Mouse (Mus musculus): ENCODE data around the gene Hspb11. TPM values are rescaled to one million over a fixed set of nuclear protein-coding genes. Genes with fewer than 3 reads are reported as not detected.
A peak's percentile ranks its signal among the peaks of the same experiment; 100 is the strongest.

Hspb11 gene
- polyA plus RNA-seq, 1 experiment: 19.6 TPM

DNA sequence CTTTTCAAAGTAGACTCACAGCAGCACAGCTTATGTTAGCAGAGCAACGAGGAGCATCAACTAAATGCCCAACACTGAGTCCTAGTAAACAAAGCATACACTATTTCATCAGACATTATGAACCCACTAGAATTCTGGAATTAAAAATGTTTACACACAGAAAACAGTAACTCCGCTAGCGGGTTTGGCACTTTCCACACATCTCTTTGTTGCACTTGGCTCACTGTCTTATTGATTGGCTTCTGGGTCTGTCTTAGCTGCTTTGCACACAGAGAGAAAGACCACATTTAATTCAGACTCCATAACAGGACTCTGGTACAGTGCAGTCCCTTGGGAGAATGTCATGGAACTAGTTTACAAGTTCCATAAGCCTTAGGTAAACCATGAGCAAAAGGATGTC is 5.3 kb upstream of the Hspb11 start:
- Histone ChIP-seq H3K27me3 (replicated peaks) (no peaks in the 10 kb centered on the region), H3K4me3 (replicated peaks) (no peak overlapping the region), H3K4me1 (peaks cover 84% of the 10 kb centered on the region), H3K9me3 (no peaks in the 10 kb centered on the region), H3K36me3 (replicated peaks; ENCODE audit: low read length) (peaks cover 31% of the 10 kb centered on the region)
- TF ChIP-seq FLI1 (IDR thresholded peaks at IDR 0.05; ENCODE audit: low read length) (no peak), GATA1 (IDR thresholded peaks at IDR 0.05; ENCODE audit: borderline replicate concordance, low read length) (no peak)

- H3K36me3 ChIP-seq (replicated peaks; ENCODE audit: low read length): peaks cover 19% of the 10 kb centered on the region
- H3K27me3 ChIP-seq (replicated peaks): no peaks in the 10 kb centered on the region
- peaks cover 82% of the 10 kb centered on the region for H3K4me1 ChIP-seq
- no peaks in the 10 kb centered on the region for H3K9me3 ChIP-seq
- TF ChIP-seq FLI1 (IDR thresholded peaks at IDR 0.05; ENCODE audit: low read length): no peak
- TF ChIP-seq GATA1 (IDR thresholded peaks at IDR 0.05; ENCODE audit: borderline replicate concordance, low read length): no peak
- H3K4me3 ChIP-seq (replicated peaks): peak overlapping the region; percentile 44
Measured at GRCm38 (mm10) chr4:107249471-107249870, 3.9 kb upstream of the Hspb11 start.

- H3K36me3 ChIP-seq (replicated peaks; ENCODE audit: low read length): peaks cover 11% of the 10 kb centered on the region
- H3K27me3 ChIP-seq (replicated peaks): no peaks in the 10 kb centered on the region
- no peak overlapping the region for H3K4me3 ChIP-seq (replicated peaks)
- TF ChIP-seq FLI1 (IDR thresholded peaks at IDR 0.05; ENCODE audit: low read length): no peak
- TF ChIP-seq GATA1 (IDR thresholded peaks at IDR 0.05; ENCODE audit: borderline replicate concordance, low read length): no peak
- peaks cover 73% of the 10 kb centered on the region for H3K4me1 ChIP-seq
- H3K9me3 ChIP-seq: no peaks in the 10 kb centered on the region
Measured at GRCm38 (mm10) chr4:107250494-107250893, 2.9 kb upstream of the Hspb11 start.

- H3K27me3 ChIP-seq (replicated peaks): no peaks in the 10 kb centered on the region
Measured at GRCm38 (mm10) chr4:107252522-107252921, 871 bp upstream of the Hspb11 start.

DNA sequence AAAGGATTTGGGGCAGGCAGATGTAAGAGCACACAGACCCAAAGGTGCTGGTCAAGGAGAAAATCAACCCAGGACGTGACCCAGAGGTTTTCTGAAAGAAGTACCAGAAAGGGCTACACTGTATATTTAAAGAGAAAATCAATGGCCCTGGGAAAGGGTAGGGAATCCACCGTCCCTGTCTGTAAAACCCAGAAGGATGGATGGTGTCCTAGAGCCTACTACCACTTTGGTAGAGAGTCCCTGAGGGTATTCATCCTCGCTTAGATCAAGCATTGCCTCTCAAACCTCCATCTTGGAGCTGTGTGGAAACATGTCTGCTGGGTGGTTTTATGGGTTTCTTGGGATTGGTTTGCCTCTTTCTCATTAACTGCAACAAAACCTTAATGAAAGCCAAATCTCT is 1.0 kb downstream of the Hspb11 start:
- Histone ChIP-seq H3K9me3 (no peaks in the 10 kb centered on the region), H3K36me3 (replicated peaks; ENCODE audit: low read length) (no peaks in the 10 kb centered on the region), H3K27me3 (replicated peaks) (no peaks in the 10 kb centered on the region), H3K4me1 (peaks cover 38% of the 10 kb centered on the region), H3K4me3 (replicated peaks) (peak overlapping the region; percentile 91)
- TF ChIP-seq FLI1 (IDR thresholded peaks at IDR 0.05; ENCODE audit: low read length) (no peak), GATA1 (IDR thresholded peaks at IDR 0.05; ENCODE audit: borderline replicate concordance, low read length) (no peak)

More at GRCm38 (mm10) chr4:107252522-107252921, 871 bp upstream of the Hspb11 start:
- Histone ChIP-seq H3K4me1 (peaks cover 53% of the 10 kb centered on the region), H3K36me3 (replicated peaks; ENCODE audit: low read length) (peaks cover 2% of the 10 kb centered on the region), H3K9me3 (no peaks in the 10 kb centered on the region), H3K4me3 (replicated peaks) (peak overlapping the region; percentile 91)
- TF ChIP-seq GATA1 (IDR thresholded peaks at IDR 0.05; ENCODE audit: borderline replicate concordance, low read length) (no peak), FLI1 (IDR thresholded peaks at IDR 0.05; ENCODE audit: low read length) (no peak)

DNA sequence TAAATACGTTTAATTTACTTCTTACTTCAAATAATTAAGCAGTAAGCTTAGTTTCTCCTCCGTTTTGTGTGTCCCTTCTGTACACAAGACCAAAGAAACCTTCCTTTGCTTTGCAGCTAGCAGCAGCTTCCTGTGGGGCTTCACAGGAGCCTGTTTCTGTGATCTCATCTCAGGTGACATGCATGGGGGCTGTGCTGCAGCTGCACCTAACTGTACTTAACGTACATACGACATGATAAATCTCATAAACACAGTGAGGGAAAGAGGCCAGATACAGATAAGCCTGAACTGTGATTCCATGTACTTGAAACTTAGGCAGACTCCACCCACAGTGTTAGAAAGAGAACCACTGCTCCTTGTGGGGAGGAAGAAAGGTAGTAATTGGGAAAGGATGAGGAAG is 6.6 kb downstream of the Hspb11 start:
- Histone ChIP-seq H3K4me3 (replicated peaks) (no peak overlapping the region), H3K9me3 (peaks cover 3% of the 10 kb centered on the region; the same call in 1 of the 2 replicates), H3K4me1 (no peaks in the 10 kb centered on the region), H3K36me3 (replicated peaks; ENCODE audit: low read length) (peaks cover 16% of the 10 kb centered on the region), H3K27me3 (replicated peaks) (no peaks in the 10 kb centered on the region)
- TF ChIP-seq GATA1 (IDR thresholded peaks at IDR 0.05; ENCODE audit: borderline replicate concordance, low read length) (no peak), FLI1 (IDR thresholded peaks at IDR 0.05; ENCODE audit: low read length) (no peak)

GRCm38 (mm10) chr4:107273683-107274082 is 20.3 kb downstream of the Hspb11 start:
- Histone ChIP-seq H3K9me3 (no peaks in the 10 kb centered on the region), H3K36me3 (replicated peaks; ENCODE audit: low read length) (peaks cover 15% of the 10 kb centered on the region), H3K27me3 (replicated peaks) (no peaks in the 10 kb centered on the region), H3K4me1 (0 out of 2 replicates have a peak, but pooled peaks cover 3% of the 10 kb centered on the region), H3K4me3 (replicated peaks) (no peak overlapping the region)
- TF ChIP-seq GATA1 (IDR thresholded peaks at IDR 0.05; ENCODE audit: borderline replicate concordance, low read length): no peak
- no peak for TF ChIP-seq FLI1 (IDR thresholded peaks at IDR 0.05; ENCODE audit: low read length)

- 0 out of 2 replicates have a peak, but pooled peaks cover 3% of the 10 kb centered on the region for H3K4me1 ChIP-seq
- TF ChIP-seq FLI1 (IDR thresholded peaks at IDR 0.05; ENCODE audit: low read length) (no peak), GATA1 (IDR thresholded peaks at IDR 0.05; ENCODE audit: borderline replicate concordance, low read length) (no peak)
- H3K9me3 ChIP-seq: no peaks in the 10 kb centered on the region
- no peak overlapping the region for H3K4me3 ChIP-seq (replicated peaks)
- H3K27me3 ChIP-seq (replicated peaks): no peaks in the 10 kb centered on the region
- H3K36me3 ChIP-seq (replicated peaks; ENCODE audit: low read length): peaks cover 15% of the 10 kb centered on the region
Measured at GRCm38 (mm10) chr4:107274511-107274910, 21.1 kb downstream of the Hspb11 start.

DNA sequence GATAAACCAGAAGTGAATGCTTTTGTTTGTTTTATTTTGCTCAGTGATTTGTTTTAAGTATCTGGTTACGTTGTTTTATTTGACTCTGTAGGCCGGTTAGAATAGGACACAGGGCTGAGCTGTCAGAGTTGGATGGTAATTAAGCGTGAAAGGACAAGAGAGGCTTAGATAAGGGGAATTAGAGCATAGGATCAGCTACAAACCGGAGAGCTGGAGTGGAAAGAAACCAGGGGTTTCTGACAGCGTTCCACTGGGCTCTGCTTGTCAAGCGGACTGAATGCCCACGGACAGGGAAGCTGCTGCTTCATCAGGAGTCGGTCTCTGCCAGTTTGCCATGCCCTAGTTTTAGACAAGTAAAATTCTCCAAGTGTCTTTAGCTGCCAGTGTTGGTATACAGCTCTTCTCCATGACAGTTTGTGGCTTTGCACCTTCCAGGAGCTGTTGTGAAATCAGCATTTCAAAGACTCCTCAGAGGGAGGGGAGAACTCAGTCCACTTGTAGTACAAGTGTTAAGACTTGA is 24.9 kb downstream of the Hspb11 start:
- TF ChIP-seq GATA1 (IDR thresholded peaks at IDR 0.05; ENCODE audit: borderline replicate concordance, low read length): no peak
- no peak for TF ChIP-seq FLI1 (IDR thresholded peaks at IDR 0.05; ENCODE audit: low read length)
- Histone ChIP-seq H3K9me3 (no peaks in the 10 kb centered on the region), H3K27me3 (replicated peaks) (no peaks in the 10 kb centered on the region), H3K36me3 (replicated peaks; ENCODE audit: low read length) (peaks cover 26% of the 10 kb centered on the region), H3K4me1 (no peaks in the 10 kb centered on the region), H3K4me3 (replicated peaks) (no peak overlapping the region)

DNA sequence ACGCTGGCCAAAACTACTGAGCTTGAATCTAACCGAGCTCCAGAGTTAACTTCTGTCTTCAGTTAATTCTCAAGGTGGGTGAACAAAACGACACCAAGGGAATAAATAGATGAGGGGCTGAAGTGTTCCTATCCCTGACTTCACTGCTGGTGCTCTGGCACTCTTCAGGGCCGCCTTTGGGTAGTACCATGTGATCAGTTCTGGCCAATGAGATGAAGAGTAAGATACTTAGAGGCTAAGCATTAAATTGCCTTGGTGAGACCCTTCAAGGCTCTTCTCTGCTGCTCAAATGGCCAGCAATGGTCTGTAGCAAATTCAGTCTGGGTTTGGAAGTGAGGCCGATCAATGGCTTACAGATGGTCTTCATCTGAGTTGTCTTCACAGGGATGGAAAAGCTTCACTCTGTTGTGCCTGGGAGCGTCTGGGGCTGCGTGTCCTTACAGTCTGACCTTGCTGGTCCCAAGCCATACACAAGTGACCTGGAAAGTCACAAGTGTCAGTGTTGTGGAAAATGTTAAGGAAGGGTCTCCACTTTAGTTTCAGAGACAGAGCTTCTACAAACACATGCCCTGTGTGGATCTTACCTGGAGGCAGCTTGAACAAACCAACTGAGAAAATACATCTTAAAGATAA is 27.6 kb downstream of the Hspb11 start:
- Histone ChIP-seq H3K4me3 (replicated peaks) (no peak overlapping the region), H3K36me3 (replicated peaks; ENCODE audit: low read length) (peaks cover 15% of the 10 kb centered on the region), H3K4me1 (peaks cover 4% of the 10 kb centered on the region; the same call in 1 of the 2 replicates), H3K9me3 (no peaks in the 10 kb centered on the region), H3K27me3 (replicated peaks) (peaks cover 2% of the 10 kb centered on the region)
- TF ChIP-seq FLI1 (IDR thresholded peaks at IDR 0.05; ENCODE audit: low read length): no peak
- TF ChIP-seq GATA1 (IDR thresholded peaks at IDR 0.05; ENCODE audit: borderline replicate concordance, low read length): no peak

All from megakaryocyte, embryonic 14.5 days (primary cell).